Mouse (Mus musculus) small intestine, adult 2 months (tissue): ENCODE measurements around the gene Cdc42ep2. TPM values are rescaled to one million over a fixed set of nuclear protein-coding genes. Genes with fewer than 3 reads are reported as not detected.

ENCODE experiments used
- H3K27ac ChIP-seq: fragments of 200-500 bp; 2 replicates; pipeline ENCODE4 v1.5.1; 2012; ENCODE audit warnings: low read depth, low read length, control low read depth, inconsistent platforms; ENCODE audit not compliant: insufficient read depth
- H3K27me3 ChIP-seq: fragments of 200-500 bp; 2 replicates; pipeline ENCODE4 v1.6.1; 2012; ENCODE audit warnings: mild to moderate bottlenecking, moderate library complexity, low read length, inconsistent platforms; ENCODE audit not compliant: control insufficient read depth, insufficient read depth
- H3K36me3 ChIP-seq: fragments of 200-500 bp; 2 replicates; pipeline ENCODE4 v1.6.1; 2012; ENCODE audit warnings: mild to moderate bottlenecking, low read length, control low read depth, inconsistent platforms; ENCODE audit not compliant: control insufficient read depth, insufficient read depth
- H3K4me1 ChIP-seq: fragments of 200-500 bp; 2 replicates; pipeline ENCODE4 v1.6.1; 2012; ENCODE audit warnings: low read length, inconsistent platforms, mixed read lengths; ENCODE audit not compliant: control insufficient read depth, insufficient read depth, insufficient read length
- H3K4me3 ChIP-seq: fragments of 200-500 bp; 2 replicates; pipeline ENCODE4 v1.5.1; 2012; ENCODE audit warnings: low read depth, mild to moderate bottlenecking, control low read depth, inconsistent platforms, low read length, moderate library complexity
- CTCF ChIP-seq: fragments of 200-500 bp; IDR thresholded peaks from 2 replicates; pipeline ENCODE4 v1.5.1; 2012; ENCODE audit warnings: low read depth, mild to moderate bottlenecking, control low read depth, inconsistent platforms, low read length, moderate library complexity, mixed read lengths; ENCODE audit not compliant: insufficient replicate concordance, insufficient read length; ENCODE audit errors: extremely low read depth
- POLR2A ChIP-seq: fragments of 200-500 bp; IDR thresholded peaks from 2 replicates; pipeline ENCODE4 v1.6.1; 2012; ENCODE audit warnings: low read depth, mild to moderate bottlenecking, control low read depth, inconsistent platforms, low read length, moderate library complexity
- WGBS: fragments of 180-500 bp; shearing (Covaris S2); methylation state at CpG from one replicate; pipeline ENCODE4 v1.1.7; 2018; 5-methylcytosine and 5-hydroxymethylcytosine counted together
- polyA plus RNA-seq: library from polyadenylated mRNA; depleted of rRNA; stranded (reverse); fragments of >200 nt; gene quantifications from 2 replicates; pipeline ENCODE4 v1.2.3, GENCODE M21; 2012

Gene Cdc42ep2
- polyA plus RNA-seq, 1 experiment = 30.6 TPM

DNA sequence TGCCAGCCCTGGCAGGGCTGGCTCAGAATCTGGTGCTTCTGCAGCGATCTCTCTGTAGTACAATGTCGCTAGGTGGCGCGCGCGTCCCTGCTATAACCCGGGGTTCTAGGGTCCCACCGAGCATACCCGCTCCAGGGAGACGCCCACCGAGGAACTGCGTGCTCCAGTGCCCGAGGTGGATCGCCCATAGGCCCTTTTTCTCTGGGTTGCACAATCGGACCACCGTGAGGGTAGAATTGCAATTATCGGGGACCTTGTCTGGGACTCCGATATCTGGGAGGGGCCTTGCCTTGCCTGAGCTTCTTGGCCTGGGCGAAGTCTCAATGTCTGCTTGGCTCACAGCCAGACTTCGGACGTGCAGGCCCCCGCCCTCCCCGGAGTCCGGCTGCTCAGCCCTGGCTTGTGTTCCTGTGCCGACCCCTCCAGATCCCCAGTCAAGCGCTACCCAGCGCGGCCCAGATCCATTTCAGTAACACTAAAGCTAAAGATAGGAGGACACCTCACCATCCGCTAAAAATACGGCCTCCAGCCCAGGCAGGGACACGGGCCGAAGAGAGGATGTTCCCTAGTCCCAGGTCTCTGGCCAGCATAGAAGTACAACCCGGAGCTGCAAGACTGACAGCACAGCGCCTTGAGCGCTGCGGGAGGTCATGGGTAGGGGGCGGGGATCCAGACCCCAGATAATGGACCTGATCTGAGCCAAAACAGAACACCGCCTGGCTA lies 465 bp downstream of the Cdc42ep2 start:
- Histone ChIP-seq H3K27me3 (no peaks in the 10 kb centered on the region), H3K36me3 (no peaks in the 10 kb centered on the region), H3K4me3 (peak overlapping the region; percentile 70), H3K4me1 (peaks cover 6% of the 10 kb centered on the region; the same call in 1 of the 2 replicates), H3K27ac (peak overlapping the region; percentile 83)
- 0% methylated on average over 38 of the region's 38 CpGs for WGBS
- TF ChIP-seq POLR2A (no peak; the same call in 1 of the 2 replicates), CTCF (peak; percentile 78; the same call in 1 of the 2 replicates)

DNA sequence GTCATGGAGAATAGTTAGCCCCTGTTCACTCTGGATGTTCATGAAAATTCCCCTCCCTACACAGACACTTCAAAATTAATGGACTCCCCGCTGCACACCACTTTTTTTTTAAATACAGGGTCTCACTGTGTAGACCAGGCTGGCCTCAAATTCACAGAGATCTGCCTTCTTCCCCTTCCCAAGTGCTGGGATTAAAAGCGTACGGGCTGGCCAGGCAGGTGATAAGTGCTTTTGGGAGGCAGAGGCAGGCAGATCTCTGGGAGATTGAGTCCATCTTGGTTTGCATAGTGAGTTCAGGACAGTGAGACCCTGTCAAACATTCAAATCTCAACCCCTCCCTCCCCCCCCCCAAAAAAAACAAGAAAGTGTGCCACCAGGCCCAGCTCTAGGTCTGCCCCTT lies 1.7 kb downstream of the Cdc42ep2 start:
- H3K36me3 ChIP-seq = peaks cover 7% of the 10 kb centered on the region
- peaks cover 6% of the 10 kb centered on the region; the same call in 1 of the 2 replicates for H3K4me1 ChIP-seq
- H3K27me3 ChIP-seq = no peaks in the 10 kb centered on the region
- no peak for TF ChIP-seq POLR2A
- no peak for TF ChIP-seq CTCF
- WGBS = 92% methylated on average over 3 of the region's 3 CpGs
- no peak overlapping the region for H3K4me3 ChIP-seq
- H3K27ac ChIP-seq = no peak overlapping the region

DNA sequence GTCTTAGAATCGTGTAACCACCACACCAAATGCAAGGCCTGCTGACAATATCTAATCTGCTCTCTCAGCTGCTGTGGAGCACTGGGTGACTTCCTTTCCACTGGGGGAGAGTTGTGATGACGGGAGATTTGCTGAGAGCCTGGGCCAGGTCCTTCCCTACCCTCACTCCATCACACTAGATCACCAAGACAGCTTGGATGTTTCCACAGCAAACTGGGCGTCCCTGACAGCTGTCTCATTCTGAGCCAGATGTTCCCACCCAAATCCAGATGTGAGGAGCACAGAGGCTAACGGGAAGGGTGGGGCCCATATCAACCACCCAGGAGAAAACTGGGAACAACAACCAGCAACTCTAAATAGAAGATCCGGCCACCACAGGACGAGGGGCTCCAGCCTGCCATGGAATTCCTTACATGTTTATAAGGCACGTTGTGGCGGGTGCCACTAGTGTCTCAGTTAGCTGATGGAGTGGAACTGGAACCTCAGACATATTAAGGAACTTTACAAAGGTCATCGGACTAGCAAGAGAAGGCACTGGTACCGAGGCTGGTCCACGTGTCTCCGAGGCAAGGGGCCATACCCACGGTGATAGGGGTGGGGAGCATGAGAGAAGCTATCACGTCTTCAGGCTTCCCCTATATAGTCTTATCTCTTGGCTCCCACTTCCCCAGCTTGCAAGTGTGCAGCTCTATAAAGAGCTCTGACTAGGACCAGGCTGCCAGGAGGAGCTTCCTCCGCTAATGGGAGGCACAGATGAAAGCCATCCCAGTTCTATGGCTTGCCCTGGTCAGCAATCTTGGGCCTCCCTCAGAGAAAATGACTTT lies 2.3 kb downstream of the Cdc42ep2 start:
- peaks cover 13% of the 10 kb centered on the region for H3K36me3 ChIP-seq
- H3K4me3 ChIP-seq = peak overlapping the region; percentile 2; the same call in 1 of the 2 replicates
- no peak overlapping the region for H3K27ac ChIP-seq
- no peaks in the 10 kb centered on the region for H3K27me3 ChIP-seq
- no peak for TF ChIP-seq CTCF
- no peak for TF ChIP-seq POLR2A
- WGBS = 72% methylated on average over 15 of the region's 15 CpGs
- peaks cover 6% of the 10 kb centered on the region; the same call in 1 of the 2 replicates for H3K4me1 ChIP-seq

DNA sequence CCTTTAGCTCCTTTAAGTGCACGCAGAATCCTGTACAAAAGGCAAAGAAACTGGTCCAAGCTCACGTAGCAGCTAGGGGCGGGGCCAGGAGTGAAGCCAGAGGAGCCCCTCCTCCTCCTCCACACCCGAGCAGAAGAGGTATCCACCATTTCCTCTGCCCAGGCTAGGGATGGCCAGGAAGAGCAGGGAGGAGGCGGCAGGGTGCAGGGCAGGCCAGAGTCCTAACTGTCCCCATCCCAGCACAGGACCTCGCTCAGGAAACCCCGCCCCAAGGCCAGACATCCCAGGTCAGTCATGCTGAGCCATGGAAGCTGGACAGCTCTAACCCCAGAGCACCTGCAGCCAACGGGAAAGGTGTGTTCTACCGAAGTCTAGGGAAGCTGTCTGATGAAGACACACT lies 2.9 kb downstream of the Cdc42ep2 start:
- Histone ChIP-seq H3K36me3 (peaks cover 16% of the 10 kb centered on the region), H3K4me3 (peak overlapping the region; percentile 14; the same call in 1 of the 2 replicates), H3K4me1 (peaks cover 6% of the 10 kb centered on the region; the same call in 1 of the 2 replicates), H3K27me3 (no peaks in the 10 kb centered on the region), H3K27ac (no peak overlapping the region)
- 24% methylated on average over 9 of the region's 9 CpGs for WGBS
- TF ChIP-seq CTCF = no peak
- TF ChIP-seq POLR2A = no peak

DNA sequence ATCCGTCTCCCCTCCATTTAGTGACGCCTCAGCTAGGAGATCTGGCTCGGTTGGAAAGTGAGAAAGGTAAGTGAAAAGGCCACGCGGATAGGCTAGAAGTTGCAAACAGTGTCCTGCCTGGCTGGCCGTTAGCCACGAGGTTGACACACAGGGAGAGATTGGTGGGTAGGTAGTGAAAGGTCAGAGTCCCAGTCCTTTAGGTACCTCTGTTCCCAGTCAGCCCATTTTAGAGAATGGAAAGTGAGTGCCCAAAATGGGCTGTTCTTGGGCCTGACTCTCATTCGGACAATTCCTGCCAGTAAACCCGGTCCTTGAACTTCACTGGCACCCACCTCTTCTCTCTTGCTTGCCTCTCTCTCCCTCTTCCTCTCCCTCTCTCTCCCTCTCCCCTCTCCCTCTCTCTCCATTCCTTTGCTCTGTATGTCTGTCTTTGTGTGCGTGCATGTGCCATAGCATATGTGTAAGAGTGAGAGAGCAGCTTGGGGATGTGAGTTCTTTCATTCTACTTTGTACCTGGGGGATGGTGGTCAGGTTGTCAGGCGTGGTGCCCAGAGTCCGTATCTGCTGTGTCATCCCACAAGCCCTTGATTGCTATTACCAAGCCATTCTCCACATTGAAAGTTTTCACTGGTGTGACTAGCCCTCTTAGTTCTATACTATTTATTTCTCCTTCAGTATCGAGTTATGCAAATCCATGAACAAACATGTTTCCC lies 11.5 kb downstream of the Cdc42ep2 start, which contains the start of gene Dpf2:
Dpf2 (minus strand) TSS at position 4 of the 713 bp plus-strand sequence.
- H3K4me1 ChIP-seq = peaks cover 12% of the 10 kb centered on the region; the same call in 1 of the 2 replicates
- TF ChIP-seq POLR2A (no peak), CTCF (no peak)
- H3K27me3 ChIP-seq = no peaks in the 10 kb centered on the region
- H3K27ac ChIP-seq = peak within 1 kb of the TSS; percentile 71
- peak within 1 kb of the TSS; percentile 91 for H3K4me3 ChIP-seq
- WGBS = 7% methylated on average over 13 of the region's 13 CpGs
- H3K36me3 ChIP-seq = peaks cover 14% of the 10 kb centered on the region

DNA sequence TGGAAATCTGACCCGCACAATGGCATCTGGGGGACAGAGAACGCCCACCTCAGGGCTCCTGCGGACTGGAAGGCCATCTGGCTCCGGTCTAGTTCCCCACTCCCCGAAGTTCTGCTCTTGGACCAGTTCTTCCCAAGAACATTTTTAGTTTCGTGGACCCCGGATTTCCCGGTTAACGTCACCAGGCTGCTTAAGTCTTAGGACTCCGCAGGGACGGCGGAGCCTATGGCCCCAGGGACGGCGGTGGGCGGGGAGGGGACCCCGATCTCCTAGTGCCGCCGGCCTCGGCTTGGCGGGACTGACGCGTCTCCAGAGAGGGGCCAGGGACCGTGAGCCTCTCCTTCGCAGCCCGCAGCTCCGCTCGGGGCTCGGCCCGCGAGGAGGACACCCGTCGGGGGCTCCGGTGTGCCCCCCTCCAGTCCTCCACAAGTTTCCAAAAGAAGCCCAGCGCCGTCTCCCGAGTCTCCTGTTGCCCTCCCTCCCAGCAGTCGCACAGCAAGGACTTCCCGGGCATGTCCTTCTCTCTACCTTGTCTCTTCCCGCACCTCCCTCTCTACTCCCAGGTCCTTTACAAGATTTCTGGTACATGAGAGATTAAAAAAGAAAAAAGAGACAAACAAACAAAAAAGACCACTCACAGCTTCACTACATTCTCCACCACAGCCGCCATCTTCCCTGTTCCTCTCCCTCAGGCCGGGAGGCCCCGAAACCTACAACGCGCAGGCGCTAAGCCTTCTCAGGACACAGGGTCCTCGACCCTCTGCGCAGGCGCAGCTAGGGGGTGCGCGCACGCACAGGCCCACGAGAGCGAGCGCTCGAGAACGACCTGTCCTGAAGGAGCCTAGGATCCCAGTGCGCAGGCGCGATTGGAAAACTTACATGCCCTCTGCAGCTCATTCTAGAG lies 12.3 kb downstream of the Cdc42ep2 start:
- H3K4me1 ChIP-seq = peaks cover 12% of the 10 kb centered on the region; the same call in 1 of the 2 replicates
- H3K36me3 ChIP-seq = peaks cover 6% of the 10 kb centered on the region
- under 1% methylated on average over 59 of the region's 59 CpGs for WGBS
- no peak for TF ChIP-seq CTCF
- peak; percentile 87; the same call in 1 of the 2 replicates for TF ChIP-seq POLR2A
- no peaks in the 10 kb centered on the region for H3K27me3 ChIP-seq
- peak overlapping the region; percentile 91 for H3K4me3 ChIP-seq
- peak overlapping the region; percentile 71 for H3K27ac ChIP-seq
